Mouse (Mus musculus): ENCODE data around the gene Ube2a. TPM values are rescaled to one million over a fixed set of nuclear protein-coding genes. Genes with fewer than 3 reads are reported as not detected.

Gene Ube2a
- polyA plus RNA-seq, 1 experiment from 2014 or later: 121 TPM

- Histone ChIP-seq H3K9ac (ENCODE audit: low read length) (no peak overlapping the region), H3K4me2 (ENCODE audit: low read depth, low read length, severe bottlenecking) (no peak overlapping the region), H3K4me3 (ENCODE audit: low read depth, low read length) (no peak overlapping the region), H3K27ac (ENCODE audit: low read depth, low read length) (no peak overlapping the region), H3K4me1 (replicated peaks; ENCODE audit: control insufficient read depth, insufficient read depth, low read length) (no peaks in the 10 kb centered on the region), H3K9me3 (ENCODE audit: control insufficient read depth, low read length) (no peaks in the 10 kb centered on the region), H3K36me3 (ENCODE audit: control insufficient read depth, insufficient read depth, low read length) (no peaks in the 10 kb centered on the region), H3K27me3 (ENCODE audit: control insufficient read depth, insufficient read depth, low read length) (no peaks in the 10 kb centered on the region)
- ATAC-seq (replicated peaks; ENCODE audit: low FRiP score) (no peak), DNase-seq (ENCODE audit: low spot score) (peak; percentile 61)
- WGBS: 43% methylated on average over 12 of the region's 12 CpGs
These were observed 37.6 kb downstream of the Ube2a start for GRCm38 (mm10) chrX:36911343-36911742.

GRCm38 (mm10) chrX:36917749-36918148 is 44.0 kb downstream of the Ube2a start:
- Histone ChIP-seq H3K36me3 (ENCODE audit: control insufficient read depth, insufficient read depth, low read length) (no peaks in the 10 kb centered on the region), H3K4me3 (ENCODE audit: low read depth, low read length) (no peak overlapping the region), H3K4me1 (replicated peaks; ENCODE audit: control insufficient read depth, insufficient read depth, low read length) (no peaks in the 10 kb centered on the region), H3K27ac (ENCODE audit: low read depth, low read length) (no peak overlapping the region), H3K9ac (ENCODE audit: low read length) (no peak overlapping the region), H3K9me3 (ENCODE audit: control insufficient read depth, low read length) (no peaks in the 10 kb centered on the region), H3K4me2 (ENCODE audit: low read depth, low read length, severe bottlenecking) (no peak overlapping the region), H3K27me3 (ENCODE audit: control insufficient read depth, insufficient read depth, low read length) (no peaks in the 10 kb centered on the region)
- WGBS: 91% methylated on average over 1 of the region's 1 CpGs
- ATAC-seq (replicated peaks; ENCODE audit: low FRiP score): no peak
- no peak for DNase-seq (ENCODE audit: low spot score)

- WGBS: 86% methylated on average over 4 of the region's 4 CpGs
- no peaks in the 10 kb centered on the region for H3K4me1 ChIP-seq (replicated peaks; ENCODE audit: control insufficient read depth, insufficient read depth, low read length)
These were observed 47.6 kb downstream of the Ube2a start for GRCm38 (mm10) chrX:36921346-36921745.

GRCm38 (mm10) chrX:36928791-36929190 is 55.1 kb downstream of the Ube2a start:
- no peaks in the 10 kb centered on the region for H3K4me1 ChIP-seq (replicated peaks; ENCODE audit: control insufficient read depth, insufficient read depth, low read length)
- H3K36me3 ChIP-seq (ENCODE audit: control insufficient read depth, insufficient read depth, low read length): no peaks in the 10 kb centered on the region
- no peak overlapping the region for H3K4me3 ChIP-seq (ENCODE audit: low read depth, low read length)
- no peak overlapping the region for H3K4me2 ChIP-seq (ENCODE audit: low read depth, low read length, severe bottlenecking)
- H3K27me3 ChIP-seq (ENCODE audit: control insufficient read depth, insufficient read depth, low read length): no peaks in the 10 kb centered on the region
- WGBS: 84% methylated on average over 4 of the region's 4 CpGs
- H3K9ac ChIP-seq (ENCODE audit: low read length): no peak overlapping the region
- DNase-seq (ENCODE audit: low spot score): no peak
- ATAC-seq (replicated peaks; ENCODE audit: low FRiP score): no peak
- no peaks in the 10 kb centered on the region for H3K9me3 ChIP-seq (ENCODE audit: control insufficient read depth, low read length)
- no peak overlapping the region for H3K27ac ChIP-seq (ENCODE audit: low read depth, low read length)

More at GRCm38 (mm10) chrX:36921346-36921745, 47.6 kb downstream of the Ube2a start:
- H3K27me3 ChIP-seq (ENCODE audit: control insufficient read depth, insufficient read depth, low read length): no peaks in the 10 kb centered on the region
- ATAC-seq (replicated peaks; ENCODE audit: low FRiP score) (no peak), DNase-seq (ENCODE audit: low spot score) (no peak)
- no peak overlapping the region for H3K4me3 ChIP-seq (ENCODE audit: low read depth, low read length)
- no peaks in the 10 kb centered on the region for H3K36me3 ChIP-seq (ENCODE audit: control insufficient read depth, insufficient read depth, low read length)
- no peak overlapping the region for H3K9ac ChIP-seq (ENCODE audit: low read length)
- no peaks in the 10 kb centered on the region for H3K9me3 ChIP-seq (ENCODE audit: control insufficient read depth, low read length)
- no peak overlapping the region for H3K4me2 ChIP-seq (ENCODE audit: low read depth, low read length, severe bottlenecking)
- H3K27ac ChIP-seq (ENCODE audit: low read depth, low read length): no peak overlapping the region

- H3K27me3 ChIP-seq (ENCODE audit: control insufficient read depth, insufficient read depth, low read length): no peaks in the 10 kb centered on the region
- H3K4me3 ChIP-seq (ENCODE audit: low read depth, low read length): no peak overlapping the region
- H3K4me2 ChIP-seq (ENCODE audit: low read depth, low read length, severe bottlenecking): no peak overlapping the region
- 83% methylated on average over 4 of the region's 4 CpGs for WGBS
- no peaks in the 10 kb centered on the region for H3K4me1 ChIP-seq (replicated peaks; ENCODE audit: control insufficient read depth, insufficient read depth, low read length)
- DNase-seq (ENCODE audit: low spot score) (no peak), ATAC-seq (replicated peaks; ENCODE audit: low FRiP score) (no peak)
- no peak overlapping the region for H3K27ac ChIP-seq (ENCODE audit: low read depth, low read length)
- H3K9ac ChIP-seq (ENCODE audit: low read length): no peak overlapping the region
- H3K9me3 ChIP-seq (ENCODE audit: control insufficient read depth, low read length): no peaks in the 10 kb centered on the region
- no peaks in the 10 kb centered on the region for H3K36me3 ChIP-seq (ENCODE audit: control insufficient read depth, insufficient read depth, low read length)
These were observed 56.0 kb downstream of the Ube2a start for GRCm38 (mm10) chrX:36929694-36930093.

- ATAC-seq (replicated peaks; ENCODE audit: low FRiP score): no peak
- no peak overlapping the region for H3K27ac ChIP-seq (ENCODE audit: low read depth, low read length)
- no peak overlapping the region for H3K9ac ChIP-seq (ENCODE audit: low read length)
- 58% methylated on average over 1 of the region's 1 CpGs for WGBS
- no peaks in the 10 kb centered on the region for H3K27me3 ChIP-seq (ENCODE audit: control insufficient read depth, insufficient read depth, low read length)
- H3K9me3 ChIP-seq (ENCODE audit: control insufficient read depth, low read length): no peaks in the 10 kb centered on the region
- no peak overlapping the region for H3K4me2 ChIP-seq (ENCODE audit: low read depth, low read length, severe bottlenecking)
- H3K4me3 ChIP-seq (ENCODE audit: low read depth, low read length): no peak overlapping the region
- DNase-seq (ENCODE audit: low spot score): no peak
- no peaks in the 10 kb centered on the region for H3K36me3 ChIP-seq (ENCODE audit: control insufficient read depth, insufficient read depth, low read length)
- no peaks in the 10 kb centered on the region for H3K4me1 ChIP-seq (replicated peaks; ENCODE audit: control insufficient read depth, insufficient read depth, low read length)
These were observed 56.9 kb downstream of the Ube2a start for GRCm38 (mm10) chrX:36930574-36930973.

Other genes starting within 250 kb of the Ube2a start
- 3.6 and 3.8 TPM in 2 replicates for gene Akap17b, start 228.5 kb upstream of the Ube2a start, polyA plus RNA-seq (2014; fragmentation: Nextera tagmentation; extraction: Ambion mirVana)
- gene Slc25a43, start 130.2 kb upstream of the Ube2a start, polyA plus RNA-seq (2014; fragmentation: Nextera tagmentation; extraction: Ambion mirVana): 0.57 and 0.68 TPM in 2 replicates
- 819 and 859 TPM in 2 replicates for gene Slc25a5, start 78.2 kb upstream of the Ube2a start, polyA plus RNA-seq (2014; fragmentation: Nextera tagmentation; extraction: Ambion mirVana)
- 35.5 and 36.2 TPM in 2 replicates for gene C330007P06Rik, start 211 bp downstream of the Ube2a start, polyA plus RNA-seq (2014; fragmentation: Nextera tagmentation; extraction: Ambion mirVana)
- 4.7 and 4.9 TPM in 2 replicates for gene Nkrf, start 29.0 kb downstream of the Ube2a start, polyA plus RNA-seq (2014; fragmentation: Nextera tagmentation; extraction: Ambion mirVana)
- gene Sept6, start 117.9 kb downstream of the Ube2a start, polyA plus RNA-seq (2014; fragmentation: Nextera tagmentation; extraction: Ambion mirVana): 42.9 and 43.6 TPM in 2 replicates
- not detected in 2 replicates for gene Sowahd, start 174.9 kb downstream of the Ube2a start, polyA plus RNA-seq (2014; fragmentation: Nextera tagmentation; extraction: Ambion mirVana)
- 386 and 448 TPM in 2 replicates for gene Rpl39, start 211.5 kb downstream of the Ube2a start, polyA plus RNA-seq (2014; fragmentation: Nextera tagmentation; extraction: Ambion mirVana)
- gene Upf3b, start 236.4 kb downstream of the Ube2a start, polyA plus RNA-seq (2014; fragmentation: Nextera tagmentation; extraction: Ambion mirVana): 25.6 and 25.8 TPM in 2 replicates